Mouse (Mus musculus): ENCODE results near the gene En1. TPM values are rescaled to one million over a fixed set of nuclear protein-coding genes. Genes with fewer than 3 reads are reported as not detected.
A peak's percentile ranks its signal among the peaks of the same experiment; 100 is the strongest.

Gene En1
- total and polyA plus RNA-seq, 3 experiments = not detected

- Histone ChIP-seq H3K27me3 (ENCODE audit: control insufficient read depth in 1 of 2, insufficient read depth in 2 of 2, low read length in 2 of 2) (no peaks in the 10 kb centered on the region), H3K4me3 (ENCODE audit: control insufficient read depth in 1 of 2, insufficient read depth in 1 of 2, low read depth in 2 of 2, low read length in 2 of 2) (no peak overlapping the region), H3K27ac (ENCODE audit: control insufficient read depth, low read depth, low read length) (no peak overlapping the region), H3K4me1 (ENCODE audit: control insufficient read depth in 1 of 2, insufficient read depth in 2 of 2, low read length in 2 of 2) (no peaks in the 10 kb centered on the region), H3K9me3 (replicated peaks; ENCODE audit: insufficient read depth, low read length) (no peaks in the 10 kb centered on the region), H3K36me3 (ENCODE audit: control insufficient read depth in 1 of 2, insufficient read depth in 2 of 2, low read length in 2 of 2) (no peaks in the 10 kb centered on the region), H3K9ac (ENCODE audit: control insufficient read depth, low read depth, low read length, poor library complexity, severe bottlenecking) (no peak overlapping the region), H3K79me2 (ENCODE audit: control insufficient read depth, insufficient read depth, low read length, poor library complexity) (no peaks in the 10 kb centered on the region)
- TF ChIP-seq ZKSCAN1 (IDR thresholded peaks at IDR 0.05; ENCODE audit: low read depth, low read length) (no peak), NELFE (IDR thresholded peaks at IDR 0.05; ENCODE audit: low read depth, low read length) (no peak), MXI1 (IDR thresholded peaks at IDR 0.05; ENCODE audit: low read depth, low read length) (no peak), ZMIZ1 (IDR thresholded peaks at IDR 0.05; ENCODE audit: low read depth, low read length) (no peak), CTCF (IDR thresholded peaks at IDR 0.05 in 2 of 3, conservative IDR thresholded peaks at IDR 0.05 in 1 of 3; ENCODE audit: control insufficient read depth in 1 of 3, insufficient read depth in 1 of 3, low read depth in 2 of 3, low read length in 3 of 3, poor library complexity in 1 of 3, severe bottlenecking in 1 of 3) (no peak), MAX (IDR thresholded peaks at IDR 0.05; ENCODE audit: low read length) (no peak), ELF1 (IDR thresholded peaks at IDR 0.05; ENCODE audit: low read depth, low read length) (no peak), UBTF (IDR thresholded peaks at IDR 0.05; ENCODE audit: borderline replicate concordance, insufficient read depth, low read depth, low read length) (no peak), GABPA (IDR thresholded peaks at IDR 0.05; ENCODE audit: low read depth, low read length) (no peak), CHD1 (IDR thresholded peaks at IDR 0.05; ENCODE audit: low read depth, low read length) (no peak)
- DNase-seq (ENCODE audit: low read depth, low spot score) = no peak
Observed at GRCm38 (mm10) chr1:120585481-120585880, 16.7 kb upstream of the En1 start.

GRCm38 (mm10) chr1:120586500-120587110 is 15.6 kb upstream of the En1 start:
- Histone ChIP-seq H3K27ac (ENCODE audit: control insufficient read depth, low read depth, low read length) (no peak overlapping the region), H3K9ac (ENCODE audit: control insufficient read depth, low read depth, low read length, poor library complexity, severe bottlenecking) (no peak overlapping the region), H3K9me3 (replicated peaks; ENCODE audit: insufficient read depth, low read length) (no peaks in the 10 kb centered on the region), H3K27me3 (ENCODE audit: control insufficient read depth in 1 of 2, insufficient read depth in 2 of 2, low read length in 2 of 2) (no peaks in the 10 kb centered on the region), H3K36me3 (ENCODE audit: control insufficient read depth in 1 of 2, insufficient read depth in 2 of 2, low read length in 2 of 2) (no peaks in the 10 kb centered on the region), H3K4me1 (ENCODE audit: control insufficient read depth in 1 of 2, insufficient read depth in 2 of 2, low read length in 2 of 2) (no peaks in the 10 kb centered on the region), H3K79me2 (ENCODE audit: control insufficient read depth, insufficient read depth, low read length, poor library complexity) (no peaks in the 10 kb centered on the region), H3K4me3 (ENCODE audit: control insufficient read depth in 1 of 2, insufficient read depth in 1 of 2, low read depth in 2 of 2, low read length in 2 of 2) (no peak overlapping the region)
- peak; percentile 35 for DNase-seq (ENCODE audit: low read depth, low spot score)
- TF ChIP-seq ZMIZ1 (IDR thresholded peaks at IDR 0.05; ENCODE audit: low read depth, low read length) = no peak
- TF ChIP-seq MAZ (IDR thresholded peaks at IDR 0.05; ENCODE audit: low read depth, low read length) = no peak
- TF ChIP-seq BHLHE40 (IDR thresholded peaks at IDR 0.05; ENCODE audit: borderline replicate concordance, low read depth, low read length) = no peak
- no peak for TF ChIP-seq USF1 (IDR thresholded peaks at IDR 0.05; ENCODE audit: low read depth, low read length)
- TF ChIP-seq MAFK (IDR thresholded peaks at IDR 0.05; ENCODE audit: borderline replicate concordance, low read depth, low read length) = no peak
- TF ChIP-seq UBTF (IDR thresholded peaks at IDR 0.05; ENCODE audit: borderline replicate concordance, insufficient read depth, low read depth, low read length) = no peak
- TF ChIP-seq ETS1 (IDR thresholded peaks at IDR 0.05; ENCODE audit: low read depth, low read length) = no peak
- TF ChIP-seq JUND (IDR thresholded peaks at IDR 0.05; ENCODE audit: low read depth, low read length) = no peak
- TF ChIP-seq USF2 (IDR thresholded peaks at IDR 0.05; ENCODE audit: borderline replicate concordance in 1 of 2, insufficient read depth in 1 of 2, low read depth in 1 of 2, low read length in 2 of 2) = no peak
- TF ChIP-seq SMC3 (IDR thresholded peaks at IDR 0.05; ENCODE audit: low read depth, low read length) = peak; percentile 55
- TF ChIP-seq ZKSCAN1 (IDR thresholded peaks at IDR 0.05; ENCODE audit: low read depth, low read length) = no peak
- TF ChIP-seq SIN3A (IDR thresholded peaks at IDR 0.05; ENCODE audit: low read length) = no peak
- no peak for TF ChIP-seq TAL1 (IDR thresholded peaks at IDR 0.05; ENCODE audit: low read length)
- no peak for TF ChIP-seq GATA1 (IDR thresholded peaks at IDR 0.05; ENCODE audit: low read depth, low read length)
- no peak for TF ChIP-seq MAX (IDR thresholded peaks at IDR 0.05; ENCODE audit: low read length)
- no peak for TF ChIP-seq MXI1 (IDR thresholded peaks at IDR 0.05; ENCODE audit: low read depth, low read length)
- no peak for TF ChIP-seq TBP (IDR thresholded peaks at IDR 0.05; ENCODE audit: low read depth, low read length)
- no peak for TF ChIP-seq ELF1 (IDR thresholded peaks at IDR 0.05; ENCODE audit: low read depth, low read length)
- TF ChIP-seq NRF1 (IDR thresholded peaks at IDR 0.05; ENCODE audit: insufficient read depth, low read depth, low read length, poor library complexity, severe bottlenecking) = no peak
- TF ChIP-seq GABPA (IDR thresholded peaks at IDR 0.05; ENCODE audit: low read depth, low read length) = no peak
- TF ChIP-seq MEF2A (IDR thresholded peaks at IDR 0.05; ENCODE audit: extremely low read depth, insufficient replicate concordance, low read depth, low read length, poor library complexity, severe bottlenecking) = no peak
- TF ChIP-seq MYC (IDR thresholded peaks at IDR 0.05; ENCODE audit: low read depth, low read length) = no peak
- no peak for TF ChIP-seq POLR2A (IDR thresholded peaks at IDR 0.05; ENCODE audit: control insufficient read depth in 1 of 2, insufficient read depth in 1 of 2, low read depth in 1 of 2, low read length in 2 of 2, poor library complexity in 1 of 2)
- peak; percentile 47 to 57 (median 50); a peak in 5 of 6 replicates for TF ChIP-seq CTCF (IDR thresholded peaks at IDR 0.05 in 2 of 3, conservative IDR thresholded peaks at IDR 0.05 in 1 of 3; ENCODE audit: control insufficient read depth in 1 of 3, insufficient read depth in 1 of 3, low read depth in 2 of 3, low read length in 3 of 3, poor library complexity in 1 of 3, severe bottlenecking in 1 of 3)
- TF ChIP-seq CHD1 (IDR thresholded peaks at IDR 0.05; ENCODE audit: low read depth, low read length) = no peak
- TF ChIP-seq POLR2AphosphoS2 (IDR thresholded peaks at IDR 0.05; ENCODE audit: low read length) = no peak
- TF ChIP-seq POLR2AphosphoS5 (IDR thresholded peaks at IDR 0.05; ENCODE audit: borderline replicate concordance, low read depth, low read length) = no peak
